Mouse (Mus musculus): ENCODE data around the gene Ncor2. TPM values are rescaled to one million over a fixed set of nuclear protein-coding genes. Genes with fewer than 3 reads are reported as not detected.

Ncor2 gene
- total RNA-seq, 2 experiments from 2014 or later = 11.8 to 47.9 TPM

DNA sequence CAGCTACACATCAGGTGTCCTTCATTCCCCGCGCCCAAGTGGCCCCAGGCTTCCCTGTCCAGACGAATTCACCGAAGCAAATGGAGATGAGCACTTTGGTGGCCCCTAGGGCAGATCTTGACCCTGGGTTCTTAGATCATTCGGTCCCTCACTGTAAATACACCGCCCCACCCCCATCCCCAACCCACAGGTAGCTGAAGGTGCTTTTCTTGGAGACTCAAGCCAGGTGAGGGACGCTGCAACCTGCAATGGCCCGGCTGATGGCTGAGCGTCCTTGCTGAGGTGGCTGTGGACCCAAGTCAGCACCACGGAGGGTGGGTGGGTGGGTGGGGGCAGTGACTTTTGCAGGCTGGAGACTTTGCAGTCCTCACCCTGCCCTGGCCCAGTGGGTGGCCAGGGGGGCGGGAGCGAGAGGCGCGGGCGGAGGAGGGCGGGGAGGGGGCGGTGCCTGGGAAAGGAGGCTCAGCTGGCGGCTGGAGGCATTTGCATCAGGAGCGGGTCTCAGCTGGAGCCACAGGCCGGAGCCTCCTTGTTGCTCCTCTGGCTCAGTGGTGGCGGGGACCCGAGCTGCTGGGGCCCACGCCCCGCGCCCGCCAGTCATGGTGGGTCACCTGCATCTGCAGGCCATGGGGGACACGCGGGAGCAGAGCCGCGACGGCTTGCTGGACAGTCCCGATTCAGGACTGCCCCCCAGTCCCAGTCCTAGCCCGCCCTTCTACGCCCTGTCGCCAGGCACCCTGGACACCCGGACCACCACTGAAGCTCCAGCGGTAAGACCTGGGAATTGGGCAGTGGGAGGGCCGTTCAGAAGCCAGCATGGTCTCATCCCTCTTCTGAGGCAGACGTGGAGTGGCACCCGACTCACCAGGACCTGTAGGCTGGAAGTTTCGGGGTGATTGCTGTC is 175.8 kb downstream of the Ncor2 start, which contains the start of gene Rflna:
TSS of gene Rflna (plus strand) at position 253 of the 904 bp plus-strand sequence.
- ATAC-seq (replicated peaks; ENCODE audit: poor library complexity, severe bottlenecking) = peak; percentile 50

GRCm38 (mm10) chr5:125000756-125001250 is 178.2 kb downstream of the Ncor2 start:
- no peak for ATAC-seq (replicated peaks; ENCODE audit: poor library complexity, severe bottlenecking)

DNA sequence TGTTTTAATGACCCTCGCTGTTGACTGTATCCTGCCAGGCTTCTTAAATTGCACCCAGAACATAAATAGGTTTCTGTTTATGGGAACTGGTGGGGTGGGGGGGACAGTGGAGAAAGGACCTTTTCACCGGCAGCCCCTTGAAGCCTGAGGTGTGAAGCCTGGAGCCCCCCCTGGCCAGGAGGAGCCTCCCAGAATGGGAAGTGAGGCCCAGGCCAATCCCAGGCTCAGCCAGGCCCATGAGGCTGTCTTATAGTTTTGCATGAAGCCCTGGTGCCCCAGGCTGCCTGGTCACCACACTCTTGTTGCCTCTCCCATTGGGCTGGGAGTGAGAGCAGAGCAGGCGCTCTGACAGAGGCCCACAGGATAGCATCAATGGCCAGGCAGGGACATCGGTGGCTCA is 181.1 kb downstream of the Ncor2 start:
- no peak for ATAC-seq (replicated peaks; ENCODE audit: poor library complexity, severe bottlenecking)

DNA sequence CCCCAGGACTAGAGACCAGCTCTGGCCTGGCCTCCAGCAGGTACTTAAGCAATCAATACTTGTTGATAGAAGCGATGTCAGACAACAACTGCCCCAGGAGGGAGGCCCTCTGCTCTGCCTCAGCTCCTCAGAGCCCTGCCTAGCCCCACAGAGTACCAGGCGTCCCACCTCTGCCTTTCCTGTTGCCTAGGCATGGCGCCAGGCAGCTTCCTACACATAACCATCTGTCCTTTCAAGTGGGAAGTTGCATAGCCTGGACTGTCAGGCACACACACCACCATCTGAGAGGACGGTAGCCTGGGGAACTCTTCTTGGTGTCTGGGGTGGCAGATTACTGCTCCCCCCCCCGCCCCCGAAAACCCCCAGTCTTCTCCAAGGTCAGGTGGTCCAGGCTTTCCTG is 182.2 kb downstream of the Ncor2 start:
- peak; percentile 36; the same call in 1 of the 2 replicates for ATAC-seq (replicated peaks; ENCODE audit: poor library complexity, severe bottlenecking)

GRCm38 (mm10) chr5:124992891-124993290 is 186.1 kb downstream of the Ncor2 start:
- ATAC-seq (replicated peaks; ENCODE audit: poor library complexity, severe bottlenecking) = peak; percentile 64

GRCm38 (mm10) chr5:124992323-124992722 is 186.7 kb downstream of the Ncor2 start:
- ATAC-seq (replicated peaks; ENCODE audit: poor library complexity, severe bottlenecking) = no peak

- ATAC-seq (replicated peaks; ENCODE audit: poor library complexity, severe bottlenecking) = no peak
Measured at GRCm38 (mm10) chr5:124989724-124990123, 189.3 kb downstream of the Ncor2 start.

GRCm38 (mm10) chr5:124986656-124987055 is 192.4 kb downstream of the Ncor2 start:
- no peak for ATAC-seq (replicated peaks; ENCODE audit: poor library complexity, severe bottlenecking)

DNA sequence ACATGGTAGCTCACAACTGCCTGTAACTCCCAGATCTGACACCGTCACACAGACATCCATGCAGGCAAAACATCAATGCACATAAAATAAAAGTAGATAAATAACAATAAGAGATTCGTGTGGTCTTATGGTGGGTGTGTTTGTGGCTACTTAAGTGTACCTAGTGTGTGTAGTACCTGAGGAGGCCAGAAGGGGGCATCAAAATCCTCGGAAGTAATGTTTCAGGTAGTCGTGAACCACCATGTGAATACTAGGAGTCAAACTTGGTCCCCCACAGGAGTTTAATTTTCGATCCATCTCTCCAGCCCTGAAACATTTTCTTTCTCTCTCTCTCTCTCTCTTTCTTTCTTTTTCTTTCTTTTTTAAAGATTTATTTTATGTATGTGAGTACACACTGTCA is 192.8 kb downstream of the Ncor2 start:
- no peak for ATAC-seq (replicated peaks; ENCODE audit: poor library complexity, severe bottlenecking)

GRCm38 (mm10) chr5:124969790-124970189 is 209.2 kb downstream of the Ncor2 start:
- ATAC-seq (replicated peaks; ENCODE audit: poor library complexity, severe bottlenecking) = no peak

Other genes with a start within 250 kb of the Ncor2 start
- gene Rflna, start 176.0 kb downstream of the Ncor2 start, total RNA-seq (2014; fragmentation: Nextera tagmentation) = not detected in 2 replicates
- not detected in 2 replicates for gene Rflna, start 176.0 kb downstream of the Ncor2 start, total RNA-seq (2017)
- gene Scarb1, start 161.9 kb upstream of the Ncor2 start, total RNA-seq (2014; fragmentation: Nextera tagmentation) = 80.2 and 145 TPM in 2 replicates
- 49.0 and 53.9 TPM in 2 replicates for gene Scarb1, start 161.9 kb upstream of the Ncor2 start, total RNA-seq (2017)
- gene Gm10382, start 210.1 kb upstream of the Ncor2 start, total RNA-seq (2014; fragmentation: Nextera tagmentation) = 0.96 TPM in 1 of 2 replicates, not detected in the other
- gene Gm10382, start 210.1 kb upstream of the Ncor2 start, total RNA-seq (2017) = 0.26 TPM in 1 of 2 replicates, not detected in the other
- 126 and 139 TPM in 2 replicates for gene Ubc, start 211.0 kb upstream of the Ncor2 start, total RNA-seq (2014; fragmentation: Nextera tagmentation)
- gene Ubc, start 211.0 kb upstream of the Ncor2 start, total RNA-seq (2017) = 236 and 280 TPM in 2 replicates